Mouse (Mus musculus): ENCODE results near the gene Gnat2. TPM values are rescaled to one million over a fixed set of nuclear protein-coding genes. Genes with fewer than 3 reads are reported as not detected.

Gnat2 gene
- polyA plus RNA-seq, 1 experiment from 2014 or later, result 3.8 TPM

GRCm38 (mm10) chr3:108065551-108065950, 27.0 kb upstream of the Gnat2 start:
- no peak for ATAC-seq (ENCODE audit: low read depth)
- Histone ChIP-seq H3K4me2 (ENCODE audit: low read depth, low read length) (no peak overlapping the region), H3K9ac (ENCODE audit: low read depth, low read length) (no peak overlapping the region), H3K9me3 (replicated peaks; ENCODE audit: control insufficient read depth, low read length) (no peaks in the 10 kb centered on the region), H3K4me3 (ENCODE audit: low read depth, low read length) (no peak overlapping the region), H3K36me3 (ENCODE audit: control insufficient read depth, insufficient read depth) (no peaks in the 10 kb centered on the region), H3K4me1 (ENCODE audit: control insufficient read depth, low read depth, low read length) (peaks cover 19% of the 10 kb centered on the region), H3K27ac (ENCODE audit: low read length) (no peak overlapping the region), H3K27me3 (ENCODE audit: control insufficient read depth, insufficient read depth, low read depth, low read length) (no peaks in the 10 kb centered on the region)
- 72% methylated on average over 9 of the region's 9 CpGs for WGBS (ENCODE audit: insufficient replicate concordance)

- H3K4me1 ChIP-seq (ENCODE audit: control insufficient read depth, low read depth, low read length), result peaks cover 25% of the 10 kb centered on the region
- peak overlapping the region; percentile 53 for H3K27ac ChIP-seq (ENCODE audit: low read length)
- H3K27me3 ChIP-seq (ENCODE audit: control insufficient read depth, insufficient read depth, low read depth, low read length), result no peaks in the 10 kb centered on the region
- H3K4me2 ChIP-seq (ENCODE audit: low read depth, low read length), result no peak overlapping the region
- no peaks in the 10 kb centered on the region for H3K9me3 ChIP-seq (replicated peaks; ENCODE audit: control insufficient read depth, low read length)
- no peaks in the 10 kb centered on the region for H3K36me3 ChIP-seq (ENCODE audit: control insufficient read depth, insufficient read depth)
- no peak overlapping the region for H3K9ac ChIP-seq (ENCODE audit: low read depth, low read length)
- peak; percentile 75 for ATAC-seq (ENCODE audit: low read depth)
- no peak overlapping the region for H3K4me3 ChIP-seq (ENCODE audit: low read depth, low read length)
- 59% methylated on average over 6 of the region's 6 CpGs for WGBS (ENCODE audit: insufficient replicate concordance)
These were observed 25.1 kb upstream of the Gnat2 start for GRCm38 (mm10) chr3:108067370-108067934.

- Histone ChIP-seq H3K36me3 (ENCODE audit: control insufficient read depth, insufficient read depth) (peaks cover 7% of the 10 kb centered on the region), H3K4me3 (ENCODE audit: low read depth, low read length) (no peak overlapping the region), H3K9ac (ENCODE audit: low read depth, low read length) (no peak overlapping the region), H3K27me3 (ENCODE audit: control insufficient read depth, insufficient read depth, low read depth, low read length) (no peaks in the 10 kb centered on the region), H3K27ac (ENCODE audit: low read length) (peak overlapping the region; percentile 76), H3K4me2 (ENCODE audit: low read depth, low read length) (0 out of 2 replicates have a peak overlapping the region, but pooled peaks have one; percentile 48), H3K9me3 (replicated peaks; ENCODE audit: control insufficient read depth, low read length) (no peaks in the 10 kb centered on the region), H3K4me1 (ENCODE audit: control insufficient read depth, low read depth, low read length) (peaks cover 31% of the 10 kb centered on the region)
- no peak for ATAC-seq (ENCODE audit: low read depth)
- 7% methylated on average over 1 of the region's 1 CpGs for WGBS (ENCODE audit: insufficient replicate concordance)
These were observed 23.8 kb upstream of the Gnat2 start for GRCm38 (mm10) chr3:108068826-108069225.

GRCm38 (mm10) chr3:108069231-108069870, 23.2 kb upstream of the Gnat2 start:
- Histone ChIP-seq H3K9ac (ENCODE audit: low read depth, low read length) (no peak overlapping the region), H3K36me3 (ENCODE audit: control insufficient read depth, insufficient read depth) (peaks cover 12% of the 10 kb centered on the region)
- 39% methylated on average over 13 of the region's 13 CpGs for WGBS (ENCODE audit: insufficient replicate concordance)

GRCm38 (mm10) chr3:108070295-108071293, 22.0 kb upstream of the Gnat2 start:
- ATAC-seq (ENCODE audit: low read depth), result peak; percentile 54
- Histone ChIP-seq H3K9me3 (replicated peaks; ENCODE audit: control insufficient read depth, low read length) (no peaks in the 10 kb centered on the region), H3K27ac (ENCODE audit: low read length) (peak overlapping the region; percentile 68), H3K4me3 (ENCODE audit: low read depth, low read length) (no peak overlapping the region), H3K27me3 (ENCODE audit: control insufficient read depth, insufficient read depth, low read depth, low read length) (no peaks in the 10 kb centered on the region), H3K4me1 (ENCODE audit: control insufficient read depth, low read depth, low read length) (peaks cover 30% of the 10 kb centered on the region), H3K4me2 (ENCODE audit: low read depth, low read length) (peak overlapping the region; percentile 48), H3K9ac (ENCODE audit: low read depth, low read length) (no peak overlapping the region; the same call in 1 of the 2 replicates), H3K36me3 (ENCODE audit: control insufficient read depth, insufficient read depth) (peaks cover 24% of the 10 kb centered on the region)
- WGBS (ENCODE audit: insufficient replicate concordance), result 52% methylated on average over 10 of the region's 10 CpGs

More at GRCm38 (mm10) chr3:108069231-108069870, 23.2 kb upstream of the Gnat2 start:
- Histone ChIP-seq H3K27ac (ENCODE audit: low read length) (peak overlapping the region; percentile 76), H3K27me3 (ENCODE audit: control insufficient read depth, insufficient read depth, low read depth, low read length) (no peaks in the 10 kb centered on the region), H3K4me1 (ENCODE audit: control insufficient read depth, low read depth, low read length) (peaks cover 31% of the 10 kb centered on the region), H3K4me2 (ENCODE audit: low read depth, low read length) (peak overlapping the region; percentile 48), H3K4me3 (ENCODE audit: low read depth, low read length) (peak overlapping the region; percentile 9; the same call in 1 of the 2 replicates), H3K9me3 (replicated peaks; ENCODE audit: control insufficient read depth, low read length) (no peaks in the 10 kb centered on the region)
- peak; percentile 62 for ATAC-seq (ENCODE audit: low read depth)

GRCm38 (mm10) chr3:108072983-108073569, 19.5 kb upstream of the Gnat2 start:
- no peaks in the 10 kb centered on the region for H3K9me3 ChIP-seq (replicated peaks; ENCODE audit: control insufficient read depth, low read length)
- no peak overlapping the region for H3K4me3 ChIP-seq (ENCODE audit: low read depth, low read length)
- ATAC-seq (ENCODE audit: low read depth), result no peak
- no peak overlapping the region for H3K4me2 ChIP-seq (ENCODE audit: low read depth, low read length)
- H3K9ac ChIP-seq (ENCODE audit: low read depth, low read length), result no peak overlapping the region
- H3K27ac ChIP-seq (ENCODE audit: low read length), result peak overlapping the region; percentile 53; the same call in 1 of the 2 replicates
- H3K4me1 ChIP-seq (ENCODE audit: control insufficient read depth, low read depth, low read length), result peaks cover 29% of the 10 kb centered on the region
- H3K36me3 ChIP-seq (ENCODE audit: control insufficient read depth, insufficient read depth), result peaks cover 49% of the 10 kb centered on the region
- 68% methylated on average over 10 of the region's 10 CpGs for WGBS (ENCODE audit: insufficient replicate concordance)
- no peaks in the 10 kb centered on the region for H3K27me3 ChIP-seq (ENCODE audit: control insufficient read depth, insufficient read depth, low read depth, low read length)

- Histone ChIP-seq H3K4me1 (ENCODE audit: control insufficient read depth, low read depth, low read length) (peaks cover 11% of the 10 kb centered on the region), H3K27ac (ENCODE audit: low read length) (no peak overlapping the region), H3K4me2 (ENCODE audit: low read depth, low read length) (no peak overlapping the region), H3K9ac (ENCODE audit: low read depth, low read length) (no peak overlapping the region), H3K27me3 (ENCODE audit: control insufficient read depth, insufficient read depth, low read depth, low read length) (no peaks in the 10 kb centered on the region), H3K9me3 (replicated peaks; ENCODE audit: control insufficient read depth, low read length) (no peaks in the 10 kb centered on the region), H3K4me3 (ENCODE audit: low read depth, low read length) (no peak overlapping the region), H3K36me3 (ENCODE audit: control insufficient read depth, insufficient read depth) (peaks cover 77% of the 10 kb centered on the region)
- WGBS (ENCODE audit: insufficient replicate concordance), result 84% methylated on average over 9 of the region's 9 CpGs
- no peak for ATAC-seq (ENCODE audit: low read depth)
These were observed 15.8 kb upstream of the Gnat2 start for GRCm38 (mm10) chr3:108076836-108077235.

GRCm38 (mm10) chr3:108081681-108082080, 10.9 kb upstream of the Gnat2 start:
- Histone ChIP-seq H3K27me3 (ENCODE audit: control insufficient read depth, insufficient read depth, low read depth, low read length) (no peaks in the 10 kb centered on the region), H3K36me3 (ENCODE audit: control insufficient read depth, insufficient read depth) (peaks cover 42% of the 10 kb centered on the region), H3K4me3 (ENCODE audit: low read depth, low read length) (no peak overlapping the region), H3K27ac (ENCODE audit: low read length) (0 out of 2 replicates have a peak overlapping the region, but pooled peaks have one; percentile 34), H3K4me1 (ENCODE audit: control insufficient read depth, low read depth, low read length) (peaks cover 43% of the 10 kb centered on the region), H3K4me2 (ENCODE audit: low read depth, low read length) (peak overlapping the region; percentile 98; the same call in 1 of the 2 replicates), H3K9ac (ENCODE audit: low read depth, low read length) (peak overlapping the region; percentile 91; the same call in 1 of the 2 replicates), H3K9me3 (replicated peaks; ENCODE audit: control insufficient read depth, low read length) (no peaks in the 10 kb centered on the region)
- 79% methylated on average over 4 of the region's 4 CpGs for WGBS (ENCODE audit: insufficient replicate concordance)
- no peak for ATAC-seq (ENCODE audit: low read depth)

Data from liver, embryonic 16.5 days (tissue).